Mouse (Mus musculus) heart, postnatal 0 days (tissue): Measurements from ENCODE around the gene Elf2. TPM values are rescaled to one million over a fixed set of nuclear protein-coding genes. Genes with fewer than 3 reads are reported as not detected.
"Not testable (repeated sequence)": the region's sequence is repeated elsewhere in the genome, so short reads cannot be mapped to it uniquely, and the experiment has no call there.

Experiments used
- ATAC-seq: fragments of 200-750 bp; cut with Nextera tagmentation; 2 replicates; pipeline ENCODE4 v1.8.0; 2017; ENCODE audit warnings: low read depth, moderate number of reproducible peaks, moderate library complexity; ENCODE audit not compliant: insufficient read depth
- DNase-seq: peaks from one replicate; pipeline ENCODE4 v3.0.0-alpha.2; 2016; ENCODE audit warnings: low spot score
- H3K27ac ChIP-seq: fragments of 300-500 bp; sonication (generic); 2 replicates; pipeline ENCODE4 v1.5.1; 2014; ENCODE audit warnings: low read depth, mild to moderate bottlenecking
- H3K27me3 ChIP-seq: fragments of 300-500 bp; sonication (generic); 2 replicates; pipeline ENCODE4 v1.6.1; 2014; ENCODE audit warnings: low read length, mixed read lengths; ENCODE audit not compliant: control insufficient read depth, insufficient read depth
- H3K36me3 ChIP-seq: fragments of 300-500 bp; sonication (generic); replicated peaks from 2 replicates; pipeline ENCODE4 v1.6.1; 2014; ENCODE audit warnings: low read length, mixed read lengths; ENCODE audit not compliant: control insufficient read depth, insufficient read depth
- H3K4me1 ChIP-seq: fragments of 300-500 bp; sonication (generic); 2 replicates; pipeline ENCODE4 v1.6.1; 2014; ENCODE audit warnings: antibody characterized with exemption; ENCODE audit not compliant: control insufficient read depth, insufficient read depth
- H3K4me2 ChIP-seq: fragments of 300-500 bp; sonication (generic); 2 replicates; pipeline ENCODE4 v1.6.1; 2014; ENCODE audit warnings: low read depth, mild to moderate bottlenecking, low read length, moderate library complexity
- H3K4me3 ChIP-seq: fragments of 300-500 bp; sonication (generic); 2 replicates; pipeline ENCODE4 v1.5.1; 2014; ENCODE audit warnings: low read depth, low read length
- H3K9ac ChIP-seq: fragments of 300-500 bp; sonication (generic); replicated peaks from 2 replicates; pipeline ENCODE4 v1.6.1; 2014; ENCODE audit warnings: low read depth, low read length, mixed read lengths
- H3K9me3 ChIP-seq: fragments of 300-500 bp; sonication (generic); replicated peaks from 2 replicates; pipeline ENCODE4 v1.6.1; 2016; ENCODE audit warnings: low read length; ENCODE audit not compliant: control insufficient read depth
- CTCF ChIP-seq: IDR thresholded peaks from 2 replicates; pipeline ENCODE4 v1.5.1; 2016; ENCODE audit warnings: antibody characterized with exemption, control low read depth, low read depth
- EP300 ChIP-seq: IDR thresholded peaks from 2 replicates; pipeline ENCODE4 v1.6.1; 2016; ENCODE audit warnings: antibody characterized with exemption, low read depth
- WGBS: fragments of 180-500 bp; shearing (Covaris S2); extraction: QIAGEN DNeasy Blood & Tissue Kit; methylation state at CpG from one replicate; pipeline ENCODE4 v1.1.7; 2014; 5-methylcytosine and 5-hydroxymethylcytosine counted together
- polyA plus RNA-seq: library from polyadenylated mRNA; unstranded; fragments of >200 nt; fragmentation: Nextera tagmentation; extraction: Ambion mirVana; gene quantifications from 2 replicates; pipeline ENCODE4 v1.2.1, GENCODE M21; 2015
- total RNA-seq: library from RNA; depleted of rRNA; stranded (reverse); fragments of >200 nt; gene quantifications from 2 replicates; pipeline ENCODE4 v1.2.3, GENCODE M21; 2014; ENCODE audit warnings: low replicate concordance

The Elf2 gene
- total and polyA plus RNA-seq, 2 experiments from 2014 or later, result 46.5 to 84.0 TPM

GRCm38 (mm10) chr3:51358181-51358580 lies 17.7 kb upstream of the Elf2 start:
- WGBS, result 26% methylated on average over 15 of the region's 15 CpGs
- H3K9ac ChIP-seq, result 0 out of 2 replicates have a peak overlapping the region, but pooled peaks have one; percentile 35

GRCm38 (mm10) chr3:51357624-51358023 lies 17.2 kb upstream of the Elf2 start:
- TF ChIP-seq CTCF (no peak), EP300 (no peak)
- no peaks in the 10 kb centered on the region for H3K27me3 ChIP-seq
- peak overlapping the region; percentile 47 for H3K4me3 ChIP-seq
- H3K36me3 ChIP-seq, result no peaks in the 10 kb centered on the region
- no peaks in the 10 kb centered on the region for H3K9me3 ChIP-seq
- no peak overlapping the region for H3K27ac ChIP-seq
- no peak overlapping the region for H3K9ac ChIP-seq
- DNase-seq, result no peak
- H3K4me2 ChIP-seq, result peak overlapping the region; percentile 69; the same call in 1 of the 2 replicates
- WGBS, result 36% methylated on average over 14 of the region's 14 CpGs
- no peak for ATAC-seq
- peaks cover 6% of the 10 kb centered on the region for H3K4me1 ChIP-seq

More at GRCm38 (mm10) chr3:51358181-51358580, 17.7 kb upstream of the Elf2 start:
- Histone ChIP-seq H3K4me2 (peak overlapping the region; percentile 69), H3K27ac (no peak overlapping the region), H3K9me3 (no peaks in the 10 kb centered on the region), H3K4me3 (peak overlapping the region; percentile 47), H3K4me1 (peaks cover 6% of the 10 kb centered on the region), H3K36me3 (no peaks in the 10 kb centered on the region), H3K27me3 (no peaks in the 10 kb centered on the region)
- DNase-seq, result no peak
- no peak for ATAC-seq
- TF ChIP-seq EP300 (no peak), CTCF (no peak)

GRCm38 (mm10) chr3:51357078-51357477 lies 16.6 kb upstream of the Elf2 start:
- Histone ChIP-seq H3K4me3 (no peak overlapping the region), H3K9ac (no peak overlapping the region), H3K4me2 (no peak overlapping the region), H3K9me3 (no peaks in the 10 kb centered on the region), H3K27ac (no peak overlapping the region), H3K27me3 (no peaks in the 10 kb centered on the region), H3K4me1 (peaks cover 6% of the 10 kb centered on the region), H3K36me3 (no peaks in the 10 kb centered on the region)
- DNase-seq (no peak), ATAC-seq (no peak)
- TF ChIP-seq EP300 (no peak), CTCF (no peak)
- 16% methylated on average over 5 of the region's 5 CpGs for WGBS

GRCm38 (mm10) chr3:51354956-51355355 lies 14.5 kb upstream of the Elf2 start:
- ATAC-seq, H3K27ac ChIP-seq, DNase-seq, H3K36me3 ChIP-seq, H3K9ac ChIP-seq, H3K4me3 ChIP-seq, H3K4me2 ChIP-seq, H3K4me1 ChIP-seq, H3K9me3 ChIP-seq, H3K27me3 ChIP-seq: not testable (repeated sequence)
- WGBS, result 88% methylated on average over 6 of the region's 6 CpGs

- TF ChIP-seq CTCF, result no peak
- TF ChIP-seq EP300, result no peak
- H3K27me3 ChIP-seq, result no peaks in the 10 kb centered on the region
- DNase-seq (no peak), ATAC-seq (no peak)
- 82% methylated on average over 3 of the region's 3 CpGs for WGBS
- no peaks in the 10 kb centered on the region for H3K36me3 ChIP-seq
- H3K4me2 ChIP-seq, result no peak overlapping the region
- no peak overlapping the region for H3K27ac ChIP-seq
- H3K9me3 ChIP-seq, result no peaks in the 10 kb centered on the region
- no peak overlapping the region for H3K9ac ChIP-seq
- no peak overlapping the region for H3K4me3 ChIP-seq
- H3K4me1 ChIP-seq, result peaks cover 7% of the 10 kb centered on the region
Measured at GRCm38 (mm10) chr3:51354034-51354427, 13.6 kb upstream of the Elf2 start.

GRCm38 (mm10) chr3:51353325-51354033 lies 13.0 kb upstream of the Elf2 start:
- Histone ChIP-seq H3K9ac (no peak overlapping the region), H3K36me3 (no peaks in the 10 kb centered on the region), H3K27ac (no peak overlapping the region), H3K4me3 (no peak overlapping the region), H3K9me3 (no peaks in the 10 kb centered on the region), H3K4me1 (peaks cover 13% of the 10 kb centered on the region), H3K27me3 (no peaks in the 10 kb centered on the region), H3K4me2 (no peak overlapping the region)
- ATAC-seq (no peak; the same call in 1 of the 2 replicates), DNase-seq (peak; percentile 19)
- TF ChIP-seq CTCF (peak; percentile 72), EP300 (no peak)
- 69% methylated on average over 4 of the region's 4 CpGs for WGBS
